Mouse (Mus musculus) MEL (cell line): Measurements from ENCODE around the gene Brsk1. TPM values are rescaled to one million over a fixed set of nuclear protein-coding genes. Genes with fewer than 3 reads are reported as not detected.

Experiments
- DNase-seq: peaks from one replicate; pipeline ENCODE4 v3.0.0; 2011; ENCODE audit warnings: low read depth, low spot score
- H3K27ac ChIP-seq: 2 replicates; pipeline ENCODE4 v1.5.1; 2012; ENCODE audit warnings: low read depth, mild to moderate bottlenecking, control low read depth, low read length, moderate library complexity; ENCODE audit not compliant: control insufficient read depth
- H3K27me3 ChIP-seq, 2 experiments: fragments of 150-350 bp in 1 of 2; sonication (generic) in 1 of 2; 2 replicates each; pipeline ENCODE4 v1.6.1; 2012; ENCODE audit warnings: low read length in 2 of 2, mild to moderate bottlenecking in 2 of 2, improper control_type of control experiment in 1 of 2, moderate library complexity in 1 of 2; ENCODE audit not compliant: insufficient read depth in 2 of 2, control insufficient read depth in 1 of 2
- H3K36me3 ChIP-seq, 2 experiments: 2 replicates each; pipeline ENCODE4 v1.6.1; 2012 to 2014; ENCODE audit warnings: low read length in 2 of 2, improper control_type of control experiment in 1 of 2, inconsistent platforms in 1 of 2, mild to moderate bottlenecking in 1 of 2; ENCODE audit not compliant: insufficient read depth in 2 of 2, control insufficient read depth in 1 of 2
- H3K4me1 ChIP-seq, 2 experiments: fragments of 150-350 bp in 1 of 2; sonication (generic) in 1 of 2; 2 replicates each; pipeline ENCODE4 v1.6.1; 2012; ENCODE audit warnings: low read length in 2 of 2, improper control_type of control experiment in 1 of 2, mild to moderate bottlenecking in 1 of 2; ENCODE audit not compliant: insufficient read depth in 2 of 2, control insufficient read depth in 1 of 2
- H3K4me3 ChIP-seq, 2 experiments: fragments of 150-350 bp in 1 of 2; sonication (generic) in 1 of 2; 2 replicates each; pipeline ENCODE4 v1.5.1; 2012; ENCODE audit warnings: low read depth in 2 of 2, low read length in 2 of 2, mild to moderate bottlenecking in 2 of 2, moderate library complexity in 2 of 2, control low read depth in 1 of 2, improper control_type of control experiment in 1 of 2; ENCODE audit not compliant: control insufficient read depth in 1 of 2, insufficient read depth in 1 of 2
- H3K79me2 ChIP-seq: 2 replicates; pipeline ENCODE4 v1.6.1; 2012; ENCODE audit warnings: mild to moderate bottlenecking, low read length, moderate library complexity; ENCODE audit not compliant: control insufficient read depth, poor library complexity, insufficient read depth
- H3K9ac ChIP-seq: 2 replicates; pipeline ENCODE4 v1.6.1; 2012; ENCODE audit warnings: low read depth, mild to moderate bottlenecking, control low read depth, low read length, moderate library complexity; ENCODE audit not compliant: control insufficient read depth, poor library complexity, severe bottlenecking
- H3K9me3 ChIP-seq: fragments of 150-350 bp; sonication (generic); replicated peaks from 2 replicates; pipeline ENCODE4 v1.6.1; 2012; ENCODE audit warnings: mild to moderate bottlenecking, low read length, improper control_type of control experiment, moderate library complexity; ENCODE audit not compliant: insufficient read depth
- BHLHE40 ChIP-seq: IDR thresholded peaks from 2 replicates; pipeline ENCODE4 v1.6.1; 2012; ENCODE audit warnings: low read depth, mild to moderate bottlenecking, inconsistent platforms, low read length, improper control_type of control experiment, borderline replicate concordance
- CTCF ChIP-seq, 3 experiments: IDR thresholded peaks in 2 of 3; conservative IDR thresholded peaks in 1 of 3; 2 replicates each; pipeline ENCODE4 v1.5.1; 2011 to 2012; ENCODE audit warnings: low read length in 3 of 3, low read depth in 2 of 3, mild to moderate bottlenecking in 2 of 3, improper control_type of control experiment in 1 of 3, inconsistent platforms in 1 of 3, mixed read lengths in 1 of 3, moderate library complexity in 1 of 3; ENCODE audit not compliant: control insufficient read depth in 1 of 3, insufficient read depth in 1 of 3, poor library complexity in 1 of 3, severe bottlenecking in 1 of 3
- E2F4 ChIP-seq: IDR thresholded peaks from 2 replicates; pipeline ENCODE4 v1.6.1; 2011; ENCODE audit warnings: low read depth, low read length, improper control_type of control experiment, borderline replicate concordance
- ELF1 ChIP-seq: IDR thresholded peaks from 2 replicates; pipeline ENCODE4 v1.6.1; 2014; ENCODE audit warnings: low read depth, mild to moderate bottlenecking, inconsistent platforms, low read length, improper control_type of control experiment, moderate library complexity
- EP300 ChIP-seq, 2 experiments: IDR thresholded peaks; 2 replicates each; pipeline ENCODE4 v1.6.1; 2011; ENCODE audit warnings: improper control_type of control experiment in 2 of 2, low read length in 2 of 2, low read depth in 1 of 2, mild to moderate bottlenecking in 1 of 2
- ETS1 ChIP-seq: IDR thresholded peaks from 2 replicates; pipeline ENCODE4 v1.6.1; 2012; ENCODE audit warnings: low read depth, mild to moderate bottlenecking, inconsistent platforms, low read length, improper control_type of control experiment, moderate library complexity
- HCFC1 ChIP-seq: IDR thresholded peaks from 2 replicates; pipeline ENCODE4 v1.6.1; 2012; ENCODE audit warnings: low read depth, mild to moderate bottlenecking, inconsistent platforms, low read length, improper control_type of control experiment, moderate library complexity
- KAT2A ChIP-seq: conservative IDR thresholded peaks from 2 replicates; pipeline ENCODE4 v1.6.1; 2012; ENCODE audit warnings: low read depth, low read length, improper control_type of control experiment, inconsistent platforms
- MAX ChIP-seq: IDR thresholded peaks from 2 replicates; pipeline ENCODE4 v1.6.1; 2011; ENCODE audit warnings: low read length, improper control_type of control experiment
- MAZ ChIP-seq: IDR thresholded peaks from 2 replicates; pipeline ENCODE4 v1.6.1; 2012; ENCODE audit warnings: low read depth, mild to moderate bottlenecking, inconsistent platforms, low read length, improper control_type of control experiment
- MEF2A ChIP-seq: IDR thresholded peaks from 2 replicates; pipeline ENCODE4 v1.6.1; 2014; ENCODE audit warnings: low read depth, mild to moderate bottlenecking, inconsistent platforms, low read length, improper control_type of control experiment; ENCODE audit not compliant: poor library complexity, insufficient replicate concordance, severe bottlenecking; ENCODE audit errors: extremely low read depth
- MXI1 ChIP-seq: IDR thresholded peaks from 2 replicates; pipeline ENCODE4 v1.6.1; 2011; ENCODE audit warnings: mild to moderate bottlenecking, low read depth, low read length, improper control_type of control experiment
- MYC ChIP-seq: IDR thresholded peaks from 2 replicates; pipeline ENCODE4 v1.6.1; 2011; ENCODE audit warnings: low read depth, mild to moderate bottlenecking, low read length, improper control_type of control experiment, moderate library complexity
- NELFE ChIP-seq: IDR thresholded peaks from 2 replicates; pipeline ENCODE4 v1.6.1; 2011; ENCODE audit warnings: low read depth, low read length, improper control_type of control experiment
- NRF1 ChIP-seq: IDR thresholded peaks from 2 replicates; pipeline ENCODE4 v1.6.1; 2014; ENCODE audit warnings: low read depth, mild to moderate bottlenecking, inconsistent platforms, low read length, improper control_type of control experiment, moderate library complexity; ENCODE audit not compliant: poor library complexity, insufficient read depth, severe bottlenecking
- POLR2A ChIP-seq, 2 experiments: IDR thresholded peaks; 2 replicates each; pipeline ENCODE4 v1.6.1; 2011 to 2012; ENCODE audit warnings: low read length in 2 of 2, mild to moderate bottlenecking in 2 of 2, control low read depth in 1 of 2, improper control_type of control experiment in 1 of 2, low read depth in 1 of 2, moderate library complexity in 1 of 2; ENCODE audit not compliant: control insufficient read depth in 1 of 2, insufficient read depth in 1 of 2, poor library complexity in 1 of 2
- SIN3A ChIP-seq: IDR thresholded peaks from 2 replicates; pipeline ENCODE4 v1.6.1; 2012; ENCODE audit warnings: low read length, improper control_type of control experiment, inconsistent platforms
- SMC3 ChIP-seq: IDR thresholded peaks from 2 replicates; pipeline ENCODE4 v1.6.1; 2011; ENCODE audit warnings: low read depth, low read length, improper control_type of control experiment
- TAL1 ChIP-seq: IDR thresholded peaks from 2 replicates; pipeline ENCODE4 v1.6.1; 2012; ENCODE audit warnings: mild to moderate bottlenecking, inconsistent platforms, low read length, moderate library complexity, mixed read lengths
- TBP ChIP-seq: IDR thresholded peaks from 2 replicates; pipeline ENCODE4 v1.8.0; 2011; ENCODE audit warnings: low read depth, low read length, improper control_type of control experiment
- USF1 ChIP-seq: IDR thresholded peaks from 2 replicates; pipeline ENCODE4 v1.6.1; 2014; ENCODE audit warnings: low read depth, mild to moderate bottlenecking, inconsistent platforms, low read length, improper control_type of control experiment, moderate library complexity
- ZMIZ1 ChIP-seq: IDR thresholded peaks from 2 replicates; pipeline ENCODE4 v1.6.1; 2012; ENCODE audit warnings: low read depth, mild to moderate bottlenecking, inconsistent platforms, low read length, improper control_type of control experiment, moderate library complexity
- polyA plus RNA-seq, 2 experiments: library from polyadenylated mRNA; stranded (reverse) in 1 of 2; unstranded in 1 of 2; fragments of >175 nt in 1 of 2; fragments of >200 nt in 1 of 2; gene quantifications; 2 replicates each; pipeline versions ENCODE4 v1.2.1 to v1.2.4; 2012; ENCODE audit warnings: low replicate concordance in 2 of 2, low read depth in 1 of 2; ENCODE audit not compliant: insufficient read length in 2 of 2, insufficient read depth in 1 of 2, missing spikeins in 1 of 2
- total RNA-seq: library from RNA; depleted of rRNA; stranded (reverse); fragments of 300-350 nt; gene quantifications from 2 replicates; pipeline ENCODE4 v1.2.3, GENCODE M21; 2012

Gene Brsk1
- total and polyA plus RNA-seq, 3 experiments, result 0.06 TPM; not detected in 2

DNA sequence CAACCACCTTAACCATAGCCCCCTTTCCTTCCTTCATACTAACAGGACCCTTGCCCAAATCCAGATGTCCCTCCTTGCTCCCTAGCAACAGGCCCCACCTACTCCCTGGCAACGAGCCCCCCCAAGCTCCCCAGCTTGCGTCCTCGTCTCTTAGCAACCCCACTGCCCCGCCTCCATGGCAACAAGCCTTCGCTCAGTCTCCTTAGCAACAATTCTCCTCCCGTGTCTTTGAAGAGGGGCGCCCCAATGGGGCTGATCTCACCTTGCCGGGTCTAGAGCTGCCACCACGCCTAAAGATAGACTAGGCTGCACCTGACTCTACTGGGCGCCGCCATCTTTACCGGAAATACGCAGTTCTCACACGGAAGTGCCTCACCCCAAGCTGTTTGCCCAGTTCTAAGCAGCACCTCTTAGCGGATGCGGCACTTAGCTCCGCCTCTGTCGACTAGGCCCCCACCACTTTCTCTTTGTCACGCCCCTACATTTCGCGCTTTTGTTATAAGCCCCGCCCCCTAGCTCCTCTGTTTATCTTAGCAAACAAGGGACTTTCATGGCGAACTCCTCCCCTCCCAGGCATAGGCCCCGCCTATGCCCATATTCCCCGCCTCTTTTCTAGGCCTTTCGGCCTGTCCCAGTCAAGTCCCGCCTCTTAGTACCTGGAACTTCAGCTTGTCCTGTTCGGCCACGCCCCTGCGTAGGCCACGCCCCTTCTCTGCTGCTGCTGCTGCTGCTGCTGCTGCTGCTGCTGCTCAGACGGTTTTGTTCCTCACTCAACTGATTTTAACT is 5.6 kb upstream of the Brsk1 start, which contains the start of gene Hspbp1:
Hspbp1 (minus strand) TSS at position 437 of the 786 bp plus-strand sequence.
- TF ChIP-seq SMC3 (no peak), SIN3A (peak; percentile 97), NRF1 (0 out of 2 replicates have a peak, but pooled peaks have one; percentile 28), E2F4 (peak; percentile 76; the same call in 1 of the 2 replicates), CTCF (IDR thresholded peaks at IDR 0.05 in 2 of 3, conservative IDR thresholded peaks at IDR 0.05 in 1 of 3; ENCODE audit: control insufficient read depth in 1 of 3, insufficient read depth in 1 of 3, low read depth in 2 of 3, low read length in 3 of 3, poor library complexity in 1 of 3, severe bottlenecking in 1 of 3) (no peak), POLR2A (IDR thresholded peaks at IDR 0.05; ENCODE audit: control insufficient read depth in 1 of 2, insufficient read depth in 1 of 2, low read depth in 1 of 2, low read length in 2 of 2, poor library complexity in 1 of 2) (peak in 1 of 2 experiments; percentile 74; a peak in 2 of 4 replicates), NELFE (peak; percentile 44), MEF2A (no peak), USF1 (peak; percentile 43), ELF1 (peak; percentile 79), MAX (peak; percentile 89), ZMIZ1 (no peak), MYC (peak; percentile 96), TAL1 (no peak), MXI1 (peak; percentile 99), EP300 (IDR thresholded peaks at IDR 0.05; ENCODE audit: low read depth in 1 of 2, low read length in 2 of 2) (peak in 1 of 2 experiments; percentile 13; a peak in 1 of 4 replicates), MAZ (0 out of 2 replicates have a peak, but pooled peaks have one; percentile 62), ETS1 (0 out of 2 replicates have a peak, but pooled peaks have one; percentile 10), BHLHE40 (no peak), TBP (peak; percentile 63), KAT2A (peak; percentile 60; the same call in 1 of the 2 replicates), HCFC1 (peak; percentile 91)
- H3K9ac ChIP-seq, result peak within 1 kb of the TSS; percentile 72
- peak; percentile 99 for DNase-seq
- peak within 1 kb of the TSS; percentile 79 to 96 for H3K4me3 ChIP-seq
- H3K27me3 ChIP-seq, result no peaks in the 10 kb centered on the region
- no peaks in the 10 kb centered on the region for H3K9me3 ChIP-seq
- peaks cover 0 to 10% of the 10 kb centered on the region in 2 experiments; a peak in 2 of 4 replicates for H3K36me3 ChIP-seq
- H3K27ac ChIP-seq, result peak within 1 kb of the TSS; percentile 51
- H3K4me1 ChIP-seq, result peaks cover 4 to 7% of the 10 kb centered on the region in 2 experiments
- peaks cover 5% of the 10 kb centered on the region; the same call in 1 of the 2 replicates for H3K79me2 ChIP-seq
